ENCODE assay signal across 29 mouse cellular contexts in the genomic region with DNA sequence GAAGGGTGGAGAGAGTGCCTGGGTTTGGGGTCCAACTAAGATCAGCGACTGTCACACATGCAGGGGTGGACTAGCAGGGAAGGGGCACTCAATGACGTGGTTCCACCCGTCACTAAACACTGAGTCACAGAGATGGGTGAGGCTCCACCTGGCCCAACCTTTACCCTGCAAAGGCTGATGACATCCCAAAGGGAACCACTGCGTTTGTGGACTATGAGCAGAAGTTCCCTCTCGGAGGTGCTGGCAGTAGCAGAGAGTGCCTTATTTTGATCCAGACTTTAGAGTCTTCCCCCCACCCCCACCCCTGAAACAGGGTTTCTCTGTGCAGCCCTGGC. TPM values are rescaled to one million over a fixed set of nuclear protein-coding genes. Genes with fewer than 3 reads are reported as not detected.
A peak's percentile ranks its signal among the peaks of the same experiment; 100 is the strongest.
DNase-seq lines count a peak whose midpoint lies in the region; ATAC-seq and TF ChIP-seq lines count a peak whose summit lies in the region.
"Had no signal": no experiment of that assay in that cellular context is flagged by ENCODE, and none has a peak within 500 bp of the region (broad histone marks: within the 10 kb centered on the region; RNA-seq: fewer than 3 reads in every experiment).

No protein-coding gene starts in this region.

- WGBS in hindbrain, postnatal 0 days, result 89% methylated on average over 5 of the region's 5 CpGs
- 89% methylated on average over 5 of the region's 5 CpGs for WGBS in hindbrain, embryonic 10.5 days
- WGBS in stomach, postnatal 0 days, result 74% methylated on average over 5 of the region's 5 CpGs

- no peak overlapping the region for H3K9ac ChIP-seq in hindbrain, postnatal 0 days (replicated peaks; ENCODE audit: low read length)
- no peak overlapping the region for H3K9ac ChIP-seq in stomach, postnatal 0 days (ENCODE audit: low read length)
- H3K9ac ChIP-seq: forebrain, embryonic 12.5 days; limb, embryonic 12.5 days; lung, embryonic 14.5 days had no signal

- H3K4me2 ChIP-seq in hindbrain, postnatal 0 days (ENCODE audit: low read depth, low read length), result peak overlapping the region; percentile 99; the same call in 1 of the 2 replicates
- H3K4me2 ChIP-seq in stomach, postnatal 0 days (replicated peaks; ENCODE audit: low read depth), result no peak overlapping the region
- H3K4me2 ChIP-seq: heart, embryonic 11.5 days; lung, embryonic 14.5 days; midbrain, embryonic 11.5 days had no signal

- H3K36me3 ChIP-seq in hindbrain, postnatal 0 days (ENCODE audit: insufficient read depth, low read length), result no peaks in the 10 kb centered on the region; the same call in 1 of the 2 replicates
- H3K36me3 ChIP-seq in hindbrain, embryonic 10.5 days, result peaks cover 85% of the 10 kb centered on the region
- H3K36me3 ChIP-seq in megakaryocyte, embryonic 14.5 days (replicated peaks; ENCODE audit: low read length), result peaks cover 88% of the 10 kb centered on the region
- 0 out of 2 replicates have a peak, but pooled peaks cover 2% of the 10 kb centered on the region for H3K36me3 ChIP-seq in stomach, postnatal 0 days (ENCODE audit: control insufficient read depth, insufficient read depth, low read length)

- TF ChIP-seq CTCF in hindbrain, postnatal 0 days (IDR thresholded peaks at IDR 0.05; ENCODE audit: low read depth), result no peak
- no peak for TF ChIP-seq CTCF in stomach, postnatal 0 days (IDR thresholded peaks at IDR 0.05; ENCODE audit: low read depth)

- peaks cover 32% of the 10 kb centered on the region for H3K4me1 ChIP-seq in hindbrain, postnatal 0 days (ENCODE audit: insufficient read depth, low read length)
- peaks cover 52% of the 10 kb centered on the region for H3K4me1 ChIP-seq in hindbrain, embryonic 10.5 days (replicated peaks)
- peaks cover 100% of the 10 kb centered on the region for H3K4me1 ChIP-seq in megakaryocyte, embryonic 14.5 days
- peaks cover 15% of the 10 kb centered on the region for H3K4me1 ChIP-seq in stomach, postnatal 0 days (replicated peaks; ENCODE audit: control insufficient read depth, insufficient read depth)

- no peak for DNase-seq in hindbrain, postnatal 0 days (ENCODE audit: low spot score)
- no peak for DNase-seq in hindbrain, embryonic 10.5 days (ENCODE audit: low spot score)
- peak; percentile 75 for DNase-seq in induced T-regulatory cell, adult 2 months (ENCODE audit: low read depth)
- DNase-seq in stomach, postnatal 0 days (ENCODE audit: low spot score), result peak; percentile 65
- no peak for DNase-seq in right cerebral cortex, postnatal 36 days (ENCODE audit: low spot score in 2 of 2)
- DNase-seq: adrenal gland, postnatal 25 days; B cell, adult 2 months; cerebellum, postnatal 14 days; embryo, embryonic 11 days; kidney, adult 8-10 months; kidney, postnatal 10 days; lung, embryonic 14.5 days; thymus, postnatal 25 days had no signal

- no peak overlapping the region for H3K4me3 ChIP-seq in hindbrain, postnatal 0 days (ENCODE audit: low read length)
- H3K4me3 ChIP-seq in hindbrain, embryonic 10.5 days, result no peak overlapping the region
- H3K4me3 ChIP-seq in megakaryocyte, embryonic 14.5 days (replicated peaks), result peak overlapping the region; percentile 98
- no peak overlapping the region for H3K4me3 ChIP-seq in stomach, postnatal 0 days (ENCODE audit: low read depth, low read length)
- H3K4me3 ChIP-seq: erythroblast, embryonic 14.5 days; forebrain, embryonic 12.5 days had no signal

- ATAC-seq in hindbrain, postnatal 0 days, result no peak
- ATAC-seq in megakaryocyte, adult 5-6 weeks (ENCODE audit: poor library complexity, severe bottlenecking), result no peak
- peak; percentile 44 for ATAC-seq in stomach, postnatal 0 days (ENCODE audit: low FRiP score, low TSS enrichment)
- ATAC-seq: hindbrain, embryonic 16.5 days had no signal

- no peaks in the 10 kb centered on the region for H3K9me3 ChIP-seq in hindbrain, postnatal 0 days (ENCODE audit: low read length)
- H3K9me3 ChIP-seq in hindbrain, embryonic 10.5 days, result no peaks in the 10 kb centered on the region
- no peaks in the 10 kb centered on the region for H3K9me3 ChIP-seq in megakaryocyte, embryonic 14.5 days
- H3K9me3 ChIP-seq in stomach, postnatal 0 days (ENCODE audit: control insufficient read depth, low read length), result no peaks in the 10 kb centered on the region
- H3K9me3 ChIP-seq: embryonic facial prominence, embryonic 13.5 days; forebrain, embryonic 12.5 days; limb, embryonic 12.5 days had no signal

- no peak for TF ChIP-seq EP300 in stomach, postnatal 0 days (optimal IDR thresholded peaks at IDR 0.05)

- H3K27me3 ChIP-seq in hindbrain, postnatal 0 days (ENCODE audit: insufficient read depth, low read length), result no peaks in the 10 kb centered on the region
- peaks cover 13% of the 10 kb centered on the region for H3K27me3 ChIP-seq in hindbrain, embryonic 10.5 days (ENCODE audit: insufficient read depth, poor library complexity, severe bottlenecking)
- no peaks in the 10 kb centered on the region for H3K27me3 ChIP-seq in megakaryocyte, embryonic 14.5 days (replicated peaks)
- H3K27me3 ChIP-seq in stomach, postnatal 0 days (ENCODE audit: control insufficient read depth, insufficient read depth, low read length), result no peaks in the 10 kb centered on the region
- H3K27me3 ChIP-seq: embryonic facial prominence, embryonic 13.5 days; limb, embryonic 12.5 days had no signal

- H3K27ac ChIP-seq in hindbrain, postnatal 0 days, result no peak overlapping the region
- H3K27ac ChIP-seq in hindbrain, embryonic 10.5 days, result no peak overlapping the region
- peak overlapping the region; percentile 30; the same call in 1 of the 2 replicates for H3K27ac ChIP-seq in stomach, postnatal 0 days (replicated peaks)
- H3K27ac ChIP-seq: forebrain, embryonic 12.5 days; limb, embryonic 12.5 days; macrophage had no signal

RNA-seq across cellular contexts. Expression of a gene that starts 1.7 kb away (rescaled TPM):
- total RNA-seq in hindbrain, postnatal 0 days (2014; rRNA removed), result 43.5 and 44.4 TPM in 2 replicates
- polyA plus RNA-seq in hindbrain, postnatal 0 days (2015; fragmentation: Nextera tagmentation; extraction: Ambion mirVana), result 36.6 and 36.8 TPM in 2 replicates
- 1.9 and 2.2 TPM in 2 replicates for polyA plus RNA-seq in hindbrain, embryonic 10.5 days (2016; fragmentation: Nextera tagmentation; extraction: Ambion mirVana)
- 21.3 and 61.2 TPM in 2 replicates for polyA plus RNA-seq in megakaryocyte, embryonic 14.5 days (2012; ENCODE audit: insufficient read depth, low replicate concordance)
- 5.4 and 7.6 TPM in 2 replicates for total RNA-seq in megakaryocyte, adult 5-6 weeks (2015)
- 6.4 and 6.5 TPM in 2 replicates for total RNA-seq in megakaryocyte, adult 5-6 weeks (2017)
- polyA plus RNA-seq in stomach, postnatal 0 days (2015; fragmentation: Nextera tagmentation; extraction: Ambion mirVana), result 18.6 and 22.3 TPM in 2 replicates

RNA-seq across cellular contexts. Expression of a gene that starts 11.2 kb away (rescaled TPM):
- total RNA-seq in hindbrain, postnatal 0 days (2014; rRNA removed), result 4.8 TPM in 2 replicates
- polyA plus RNA-seq in hindbrain, postnatal 0 days (2015; fragmentation: Nextera tagmentation; extraction: Ambion mirVana), result 7.1 and 7.2 TPM in 2 replicates
- 7.9 and 9.5 TPM in 2 replicates for polyA plus RNA-seq in hindbrain, embryonic 10.5 days (2016; fragmentation: Nextera tagmentation; extraction: Ambion mirVana)
- 20.8 and 52.6 TPM in 2 replicates for polyA plus RNA-seq in megakaryocyte, embryonic 14.5 days (2012; ENCODE audit: insufficient read depth, low replicate concordance)
- 40.4 and 44.9 TPM in 2 replicates for total RNA-seq in megakaryocyte, adult 5-6 weeks (2015)
- 4.1 and 8.7 TPM in 2 replicates for total RNA-seq in megakaryocyte, adult 5-6 weeks (2017)
- polyA plus RNA-seq in stomach, postnatal 0 days (2015; fragmentation: Nextera tagmentation; extraction: Ambion mirVana), result 4.5 and 4.7 TPM in 2 replicates

RNA-seq across cellular contexts. Expression of a gene that starts 38.4 kb away (rescaled TPM):
- total RNA-seq in hindbrain, postnatal 0 days (2014; rRNA removed), result 28.5 and 30.8 TPM in 2 replicates
- 86.1 and 87.2 TPM in 2 replicates for polyA plus RNA-seq in hindbrain, postnatal 0 days (2015; fragmentation: Nextera tagmentation; extraction: Ambion mirVana)
- polyA plus RNA-seq in hindbrain, embryonic 10.5 days (2016; fragmentation: Nextera tagmentation; extraction: Ambion mirVana), result 77.7 and 86.3 TPM in 2 replicates
- 86.5 and 87.0 TPM in 2 replicates for polyA plus RNA-seq in megakaryocyte, embryonic 14.5 days (2012; ENCODE audit: insufficient read depth, low replicate concordance)
- 14.0 and 24.6 TPM in 2 replicates for total RNA-seq in megakaryocyte, adult 5-6 weeks (2015)
- 9.6 and 20.4 TPM in 2 replicates for total RNA-seq in megakaryocyte, adult 5-6 weeks (2017)
- 48.6 and 51.4 TPM in 2 replicates for polyA plus RNA-seq in stomach, postnatal 0 days (2015; fragmentation: Nextera tagmentation; extraction: Ambion mirVana)

RNA-seq across cellular contexts. Expression of a gene that starts 51.7 kb away (rescaled TPM):
- not detected in 2 replicates for total RNA-seq in hindbrain, postnatal 0 days (2014; rRNA removed)
- polyA plus RNA-seq in hindbrain, postnatal 0 days (2015; fragmentation: Nextera tagmentation; extraction: Ambion mirVana), result not detected in 2 replicates
- not detected in 2 replicates for polyA plus RNA-seq in hindbrain, embryonic 10.5 days (2016; fragmentation: Nextera tagmentation; extraction: Ambion mirVana)
- not detected in 2 replicates for polyA plus RNA-seq in megakaryocyte, embryonic 14.5 days (2012; ENCODE audit: insufficient read depth, low replicate concordance)
- not detected in 2 replicates for total RNA-seq in megakaryocyte, adult 5-6 weeks (2015)
- not detected in 2 replicates for total RNA-seq in megakaryocyte, adult 5-6 weeks (2017)
- polyA plus RNA-seq in stomach, postnatal 0 days (2015; fragmentation: Nextera tagmentation; extraction: Ambion mirVana), result 0.69 and 0.99 TPM in 2 replicates
- total RNA-seq: hematopoietic stem cell, adult 5-6 weeks; layer of hippocampus, postnatal 25 days; left cerebral cortex, postnatal 10 days; monocyte, adult 5-6 weeks; neutrophil, adult 5-6 weeks had no signal
- polyA plus RNA-seq: embryonic facial prominence, embryonic 13.5 days; erythroblast, embryonic 14.5 days; forebrain, embryonic 12.5 days; heart, embryonic 11.5 days; heart, postnatal 0 days; hindbrain, embryonic 16.5 days; limb, embryonic 12.5 days; lung, embryonic 14.5 days; macrophage; midbrain, embryonic 11.5 days had no signal

Comparison
In these comparisons a context has a peak if more than half of its experiments do, and no peak if none do; other contexts are left out.
1. DNase-seq: peak in induced T-regulatory cell, adult 2 months (single experiment) and stomach, postnatal 0 days (single experiment); none in hindbrain, postnatal 0 days (single experiment), hindbrain, embryonic 10.5 days (single experiment) and right cerebral cortex, postnatal 36 days (0 of 2).